Mouse (Mus musculus): Measurements from ENCODE around the gene Large1. TPM values are rescaled to one million over a fixed set of nuclear protein-coding genes. Genes with fewer than 3 reads are reported as not detected.

The Large1 gene
- 37.8 TPM for polyA plus RNA-seq (2014; fragmentation: Illumina TruSeq; extraction: RNeasy Lipid Tissue Mini Kit (QIAGEN cat#74804); ENCODE audit: low read depth, low replicate concordance)

DNA sequence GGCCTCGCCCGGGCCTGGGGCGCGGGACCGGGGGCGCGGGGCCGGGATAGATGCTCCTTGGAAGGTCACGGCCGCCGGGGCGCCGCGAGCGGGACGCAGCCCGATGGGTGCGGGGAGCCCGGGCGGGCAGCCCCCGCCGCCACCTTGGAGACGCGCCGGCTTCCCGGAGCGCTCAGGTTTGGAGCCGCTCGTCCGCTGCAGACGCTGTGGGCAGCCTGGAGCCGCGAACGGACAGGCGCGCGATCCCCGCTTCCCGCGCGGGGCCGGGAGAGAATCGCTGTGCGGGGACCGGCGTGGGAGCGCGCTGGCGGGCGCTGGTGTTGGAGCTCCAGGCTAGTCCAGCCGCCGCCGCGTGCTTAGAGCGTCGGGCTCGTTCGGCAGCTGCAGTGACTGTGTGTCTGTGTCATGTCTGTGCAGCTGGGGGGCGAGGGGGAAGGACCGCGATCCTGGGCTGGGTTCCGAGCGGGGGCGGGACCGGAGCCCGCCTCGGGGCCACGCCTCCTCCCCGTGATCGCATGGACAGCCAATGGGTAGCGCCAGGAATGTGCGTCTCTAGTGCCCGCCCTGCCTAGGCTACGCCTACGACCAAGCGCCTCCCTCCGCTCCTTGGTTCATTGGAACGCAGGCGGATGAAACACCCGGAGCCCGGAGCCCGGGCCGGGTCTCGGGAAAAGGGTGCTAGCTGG is at the start of gene Large1:
TSS of gene Large1 (minus strand) at position 433 of the 686 bp plus-strand sequence.

Data from heart, adult 10 weeks (tissue).